Mouse (Mus musculus): ENCODE measurements around the gene Clcn7. TPM values are rescaled to one million over a fixed set of nuclear protein-coding genes. Genes with fewer than 3 reads are reported as not detected.

The Clcn7 gene
- 10 to 100 TPM; 13.7 to 14.9 TPM for total RNA-seq (2021)
- long read RNA-seq, experiment 1, full-length matches to known transcripts: 2 of 7 reads
- long read RNA-seq, experiment 1, partial matches to known transcripts: 2 of 7 reads
- long read RNA-seq, experiment 1, other reads (novel, unspliced or antisense): 3 of 7 reads
- long read RNA-seq, experiment 2, full-length matches to known transcripts: 1 of 8 reads
- long read RNA-seq, experiment 2, partial matches to known transcripts: 6 of 8 reads
- long read RNA-seq, experiment 2, other reads (novel, unspliced or antisense): 1 of 8 reads

GRCm38 (mm10) chr17:25133275-25133698 lies at the start of gene Clcn7:
Gene Clcn7 (plus strand): TSS chr17:25133391.
- DNase-seq: peak; percentile 90 to 92
- intact Hi-C loops (cut with DNase I): no loop called here

- peak; percentile 57 to 63 for DNase-seq
- intact Hi-C loops (cut with DNase I): loop anchor here (5.0 kb wide), 1 partner anchor 66 kb away; the partner anchor contains the start of genes Cramp1l and Ift140
These were observed 49.7 kb upstream of the Clcn7 start, which contains the start of gene Tmem204 for GRCm38 (mm10) chr17:25083444-25083931. Gene Tmem204 (minus strand): TSS chr17:25083591.

DNA sequence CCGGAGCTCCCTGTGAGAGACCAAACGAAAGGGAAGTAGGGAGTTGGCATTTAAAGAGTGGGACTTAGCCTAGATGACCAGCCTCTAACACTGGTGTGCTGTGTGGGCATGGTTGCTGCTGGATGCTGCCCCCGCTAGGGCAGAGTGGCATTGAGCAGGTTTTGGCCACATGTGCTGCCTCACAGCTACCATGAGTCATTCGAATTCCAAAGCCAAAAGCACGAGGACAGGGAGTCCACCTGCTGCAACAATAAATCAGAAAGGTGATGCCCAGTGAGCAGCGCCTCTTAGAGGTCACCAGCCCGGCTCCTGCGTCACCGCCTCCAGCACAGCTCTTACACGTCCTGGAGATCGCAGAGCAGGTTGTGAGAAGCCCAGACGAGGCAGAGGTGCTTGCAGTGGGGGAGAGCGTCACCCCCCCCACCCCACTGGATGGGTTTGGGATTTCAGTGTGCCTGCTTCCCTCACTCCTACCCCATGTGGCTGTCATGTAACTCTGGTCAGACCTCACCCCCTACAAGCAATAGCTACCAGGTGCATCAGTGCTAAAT lies 48.3 kb upstream of the Clcn7 start:
- DNase-seq: peak in 1 of 2 experiments; percentile 42
- intact Hi-C loops (cut with DNase I): loop anchor here (5.0 kb wide), 1 partner anchor 68 kb away; the partner anchor contains the start of genes Cramp1l and Ift140

GRCm38 (mm10) chr17:25086724-25087123 lies 46.5 kb upstream of the Clcn7 start:
- intact Hi-C loops (cut with DNase I): no loop called here
- no peak for DNase-seq

GRCm38 (mm10) chr17:25089158-25089557 lies 44.0 kb upstream of the Clcn7 start:
- DNase-seq: no peak
- intact Hi-C loops (cut with DNase I): no loop called here

GRCm38 (mm10) chr17:25090450-25090849 lies 42.7 kb upstream of the Clcn7 start:
- DNase-seq: no peak
- intact Hi-C loops (cut with DNase I): no loop called here

DNA sequence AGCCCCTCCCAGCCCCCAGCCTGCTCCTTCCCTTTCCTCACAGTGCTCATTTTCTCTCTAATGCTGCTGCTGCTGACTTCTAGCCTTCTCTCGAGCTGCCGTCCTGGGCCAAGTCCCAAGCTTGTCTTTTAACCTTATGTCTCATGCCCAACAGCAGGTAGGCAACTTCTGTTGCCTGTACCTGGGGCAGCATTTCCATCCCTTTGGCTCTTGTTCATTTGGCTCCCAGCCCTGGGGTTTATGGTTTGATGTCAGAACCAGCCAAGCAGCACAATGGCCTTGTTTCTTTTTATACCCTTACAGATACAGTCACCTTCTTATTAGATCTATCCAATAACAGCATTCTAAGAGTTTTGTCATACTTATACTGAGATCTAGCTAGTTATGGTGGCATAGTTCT lies 37.0 kb upstream of the Clcn7 start:
- no peak for DNase-seq
- intact Hi-C loops (cut with DNase I): no loop called here

- intact Hi-C loops (cut with DNase I): no loop called here
- DNase-seq: no peak
These were observed 33.1 kb upstream of the Clcn7 start for GRCm38 (mm10) chr17:25100052-25100451.

DNA sequence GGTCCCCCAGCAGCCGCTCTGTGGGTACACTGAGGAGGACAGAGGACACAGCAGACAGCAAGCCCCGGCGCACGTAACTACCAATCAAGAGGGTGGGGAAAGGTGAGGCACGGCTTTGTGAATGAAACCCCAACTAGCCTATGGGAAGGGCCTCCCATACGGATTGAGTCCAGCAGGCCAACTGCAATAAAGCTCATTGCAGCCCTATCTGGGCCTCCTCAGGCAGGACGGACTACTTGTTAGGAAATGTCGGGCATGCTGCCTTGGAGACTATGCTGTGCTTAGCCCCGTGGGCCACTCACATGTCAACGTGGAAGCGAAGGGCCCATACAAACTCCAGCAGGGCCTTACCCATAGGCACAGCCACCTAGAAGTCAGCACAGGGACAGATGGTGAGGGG lies 31.9 kb upstream of the Clcn7 start:
- DNase-seq: no peak
- intact Hi-C loops (cut with DNase I): no loop called here

- intact Hi-C loops (cut with DNase I): no loop called here
- DNase-seq: no peak
These were observed 25.4 kb upstream of the Clcn7 start for GRCm38 (mm10) chr17:25107786-25108185.

- intact Hi-C loops (cut with DNase I): no loop called here
- DNase-seq: peak in 1 of 2 experiments; percentile 27
These were observed 23.6 kb upstream of the Clcn7 start for GRCm38 (mm10) chr17:25109578-25109977.

DNA sequence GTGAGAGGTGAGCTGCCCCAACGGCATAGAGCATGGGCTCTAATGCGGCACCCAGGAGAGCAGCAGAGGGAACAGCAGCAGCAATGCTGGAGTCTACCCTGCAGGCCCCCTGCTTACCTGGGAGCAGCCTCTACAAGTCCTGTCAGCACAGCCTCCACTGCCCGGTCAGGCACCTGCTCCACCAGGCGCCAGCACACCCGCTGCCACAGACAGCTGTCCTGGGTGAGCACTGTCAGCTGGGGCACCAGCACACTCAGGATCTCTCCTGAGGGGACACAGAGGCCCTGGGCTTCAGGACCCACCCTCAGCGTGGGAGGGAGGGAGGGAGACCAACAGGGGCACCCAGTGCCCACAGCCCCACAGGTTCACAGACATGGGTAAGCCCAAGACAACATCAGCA lies 22.6 kb upstream of the Clcn7 start:
- intact Hi-C loops (cut with DNase I): no loop called here

GRCm38 (mm10) chr17:25111220-25111619 lies 22.0 kb upstream of the Clcn7 start:
- intact Hi-C loops (cut with DNase I): no loop called here
- no peak for DNase-seq

More for the DNA sequence above, 22.6 kb upstream of the Clcn7 start:
- no peak for DNase-seq

GRCm38 (mm10) chr17:25111739-25112422 lies 21.3 kb upstream of the Clcn7 start:
- DNase-seq: peak; percentile 37 to 41
- intact Hi-C loops (cut with DNase I): no loop called here

DNA sequence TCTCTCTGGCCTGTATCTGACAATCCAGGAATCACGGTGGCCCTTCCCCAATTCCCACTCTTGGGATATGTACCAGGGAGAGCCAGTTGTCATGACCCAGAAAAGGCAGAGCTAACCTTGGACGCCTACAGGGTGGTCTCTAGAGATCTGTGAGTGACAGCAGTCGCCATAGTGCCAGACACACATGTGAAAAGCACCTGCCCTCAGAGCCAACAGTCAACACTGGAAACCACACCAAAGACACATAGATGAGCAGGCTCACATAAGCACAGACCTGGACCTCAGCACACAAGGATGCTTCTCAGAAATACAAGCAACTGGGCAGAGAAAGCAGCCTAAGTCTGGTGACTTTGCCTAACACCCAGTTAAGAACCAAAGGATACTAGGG lies 20.8 kb upstream of the Clcn7 start:
- intact Hi-C loops (cut with DNase I): no loop called here
- no peak for DNase-seq

- DNase-seq: no peak
- intact Hi-C loops (cut with DNase I): loop anchor here (5.0 kb wide), 1 partner anchor 67 kb away; the partner anchor contains the start of gene BC003965
These were observed 18.1 kb upstream of the Clcn7 start for GRCm38 (mm10) chr17:25114908-25115645.

- intact Hi-C loops (cut with DNase I): loop anchor here (5.0 kb wide), 1 partner anchor 66 kb away; the partner anchor contains the start of gene BC003965
- DNase-seq: peak; percentile 94 to 95
These were observed 17.3 kb upstream of the Clcn7 start, which contains the start of gene Telo2 for GRCm38 (mm10) chr17:25115664-25116432. Gene Telo2 (minus strand): TSS chr17:25115967.

GRCm38 (mm10) chr17:25117263-25117662 lies 15.9 kb upstream of the Clcn7 start:
- no peak for DNase-seq
- intact Hi-C loops (cut with DNase I): loop anchor here (5.0 kb wide), 1 partner anchor 65 kb away; the partner anchor contains the start of gene BC003965

GRCm38 (mm10) chr17:25120406-25120805 lies 12.8 kb upstream of the Clcn7 start, which contains the start of gene Ptx4:
Gene Ptx4 (plus strand): TSS chr17:25120760.
- intact Hi-C loops (cut with DNase I): no loop called here
- DNase-seq: no peak

All from gastrocnemius, postnatal 36 days (tissue).